Mouse (Mus musculus) lung, postnatal 0 days (tissue): ENCODE measurements around the gene Hist1h1e.

Experiments
- CTCF ChIP-seq: IDR thresholded peaks from 2 replicates; pipeline ENCODE4 v1.5.1; 2016; ENCODE audit warnings: antibody characterized with exemption, mild to moderate bottlenecking
- EP300 ChIP-seq: IDR thresholded peaks from 2 replicates; pipeline ENCODE4 v1.6.1; 2016; ENCODE audit warnings: antibody characterized with exemption, mild to moderate bottlenecking, control low read depth

- TF ChIP-seq CTCF (no peak), EP300 (peak; percentile 76)
Observed at GRCm38 (mm10) chr13:23603182-23603699, 19.1 kb downstream of the Hist1h1e start.
